Mouse (Mus musculus): Measurements from ENCODE around the gene Pcsk5. TPM values are rescaled to one million over a fixed set of nuclear protein-coding genes. Genes with fewer than 3 reads are reported as not detected.

The Pcsk5 gene
- polyA plus RNA-seq, 1 experiment from 2014 or later = 21.1 TPM

DNA sequence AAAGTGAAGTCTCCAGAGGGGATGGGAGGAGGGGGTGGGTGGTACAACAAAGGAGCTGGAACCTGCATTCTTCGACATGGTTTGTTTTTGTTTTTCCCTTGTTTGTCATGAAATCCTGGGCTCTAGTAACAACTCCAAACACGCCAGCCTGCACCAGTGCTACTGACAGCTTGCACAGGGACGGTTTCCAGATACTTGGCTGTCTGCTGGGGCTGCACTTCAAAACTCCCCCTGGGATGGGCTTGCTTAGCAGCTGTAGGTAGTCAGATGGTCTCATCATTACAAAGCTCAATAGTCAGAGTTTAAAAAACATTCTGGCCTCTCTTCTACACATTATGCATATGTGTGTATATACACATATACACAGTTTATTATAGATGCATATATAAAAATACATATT lies 234.1 kb downstream of the Pcsk5 start:
- H3K4me3 ChIP-seq (ENCODE audit: low read depth, low read length) = no peak overlapping the region
- no peaks in the 10 kb centered on the region for H3K9me3 ChIP-seq (ENCODE audit: control insufficient read depth)
- peaks cover 7% of the 10 kb centered on the region for H3K36me3 ChIP-seq (ENCODE audit: control insufficient read depth, insufficient read depth)
- ATAC-seq = no peak
- no peak for TF ChIP-seq CTCF (IDR thresholded peaks at IDR 0.05; ENCODE audit: low read depth)
- 57% methylated on average over 3 of the region's 3 CpGs for WGBS
- no peak overlapping the region for H3K4me2 ChIP-seq (replicated peaks; ENCODE audit: low read depth)
- no peak overlapping the region for H3K9ac ChIP-seq (ENCODE audit: low read depth, low read length)
- no peaks in the 10 kb centered on the region for H3K27me3 ChIP-seq (replicated peaks; ENCODE audit: control insufficient read depth, insufficient read depth, low read length)
- H3K27ac ChIP-seq (ENCODE audit: low read depth, low read length) = no peak overlapping the region
- H3K4me1 ChIP-seq (replicated peaks; ENCODE audit: control insufficient read depth, insufficient read depth, low read length) = no peaks in the 10 kb centered on the region

DNA sequence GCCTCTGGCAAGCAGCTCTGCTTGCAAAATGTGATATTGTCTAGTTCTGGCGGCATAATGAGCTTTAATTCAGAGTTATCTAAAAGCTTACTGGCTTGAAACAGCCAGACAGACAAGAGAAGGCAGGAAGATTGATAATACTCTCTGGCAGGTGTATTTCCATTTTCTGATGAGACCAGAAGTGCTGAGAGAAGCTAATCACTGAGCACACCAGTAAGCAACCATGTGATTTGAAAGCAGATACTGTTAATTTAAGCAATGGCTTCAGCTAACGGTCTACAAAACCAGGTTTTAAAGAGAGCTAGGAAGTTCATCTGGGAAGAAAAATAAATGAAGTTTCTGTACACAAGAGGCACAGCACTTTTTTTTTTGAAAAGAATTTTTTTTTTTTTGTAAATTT lies 237.1 kb downstream of the Pcsk5 start:
- 64% methylated on average over 2 of the region's 2 CpGs for WGBS
- no peak overlapping the region for H3K4me3 ChIP-seq (ENCODE audit: low read depth, low read length)
- ATAC-seq = no peak
- H3K4me1 ChIP-seq (replicated peaks; ENCODE audit: control insufficient read depth, insufficient read depth, low read length) = no peaks in the 10 kb centered on the region
- no peaks in the 10 kb centered on the region for H3K9me3 ChIP-seq (ENCODE audit: control insufficient read depth)
- H3K27me3 ChIP-seq (replicated peaks; ENCODE audit: control insufficient read depth, insufficient read depth, low read length) = no peaks in the 10 kb centered on the region
- no peak overlapping the region for H3K27ac ChIP-seq (ENCODE audit: low read depth, low read length)
- H3K4me2 ChIP-seq (replicated peaks; ENCODE audit: low read depth) = no peak overlapping the region
- TF ChIP-seq CTCF (IDR thresholded peaks at IDR 0.05; ENCODE audit: low read depth) = no peak
- peaks cover 7% of the 10 kb centered on the region for H3K36me3 ChIP-seq (ENCODE audit: control insufficient read depth, insufficient read depth)
- H3K9ac ChIP-seq (ENCODE audit: low read depth, low read length) = no peak overlapping the region

DNA sequence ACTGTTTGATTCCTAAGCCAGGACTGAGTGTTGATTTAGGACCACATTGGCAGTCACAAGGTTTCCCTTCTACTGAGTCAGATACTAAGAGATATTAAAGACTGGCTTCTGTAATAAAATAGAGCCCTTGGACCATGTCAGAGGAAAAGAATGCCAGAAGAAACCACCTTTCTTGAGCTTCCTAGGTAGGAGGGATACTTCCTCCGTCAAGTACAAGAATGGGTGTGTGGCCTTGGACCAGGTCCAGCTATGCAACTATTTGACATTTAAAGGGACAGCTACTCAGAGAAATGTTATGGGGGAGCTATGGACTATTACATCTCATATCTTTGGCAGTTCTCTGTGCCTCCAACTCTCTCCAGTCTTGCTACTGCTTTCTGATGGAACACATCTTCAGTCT lies 244.6 kb downstream of the Pcsk5 start:
- H3K9me3 ChIP-seq (ENCODE audit: control insufficient read depth) = no peaks in the 10 kb centered on the region
- H3K4me3 ChIP-seq (ENCODE audit: low read depth, low read length) = no peak overlapping the region
- no peak overlapping the region for H3K4me2 ChIP-seq (replicated peaks; ENCODE audit: low read depth)
- ATAC-seq = no peak
- H3K27ac ChIP-seq (ENCODE audit: low read depth, low read length) = no peak overlapping the region
- TF ChIP-seq CTCF (IDR thresholded peaks at IDR 0.05; ENCODE audit: low read depth) = no peak
- no peaks in the 10 kb centered on the region for H3K27me3 ChIP-seq (replicated peaks; ENCODE audit: control insufficient read depth, insufficient read depth, low read length)
- no peak overlapping the region for H3K9ac ChIP-seq (ENCODE audit: low read depth, low read length)
- no peaks in the 10 kb centered on the region for H3K4me1 ChIP-seq (replicated peaks; ENCODE audit: control insufficient read depth, insufficient read depth, low read length)
- 10% methylated on average over 1 of the region's 1 CpGs for WGBS
- H3K36me3 ChIP-seq (ENCODE audit: control insufficient read depth, insufficient read depth) = peaks cover 10% of the 10 kb centered on the region; the same call in 1 of the 2 replicates

DNA sequence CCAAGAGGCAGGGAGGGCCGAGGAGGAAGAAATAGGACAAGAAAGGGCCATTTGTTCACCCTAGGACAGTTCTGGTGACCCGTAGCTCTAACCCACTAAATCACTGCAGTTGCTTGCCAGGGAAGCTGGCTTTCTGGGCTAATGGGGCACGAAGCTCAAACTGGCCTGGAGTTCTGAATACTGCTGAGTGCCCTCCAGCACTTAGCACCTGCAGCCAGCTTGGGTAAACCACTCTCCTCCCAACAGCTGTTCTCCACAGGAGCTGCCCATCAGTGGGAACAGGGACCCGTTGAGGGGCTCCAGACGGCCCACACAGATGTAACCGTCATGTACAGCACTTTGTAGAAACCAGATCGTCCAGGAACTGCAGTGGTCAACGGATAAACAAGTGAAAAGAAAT lies 246.1 kb downstream of the Pcsk5 start:
- no peaks in the 10 kb centered on the region for H3K4me1 ChIP-seq (replicated peaks; ENCODE audit: control insufficient read depth, insufficient read depth, low read length)
- H3K36me3 ChIP-seq (ENCODE audit: control insufficient read depth, insufficient read depth) = peaks cover 10% of the 10 kb centered on the region; the same call in 1 of the 2 replicates
- ATAC-seq = no peak
- H3K9me3 ChIP-seq (ENCODE audit: control insufficient read depth) = no peaks in the 10 kb centered on the region
- 49% methylated on average over 8 of the region's 8 CpGs for WGBS
- no peak for TF ChIP-seq CTCF (IDR thresholded peaks at IDR 0.05; ENCODE audit: low read depth)
- H3K27me3 ChIP-seq (replicated peaks; ENCODE audit: control insufficient read depth, insufficient read depth, low read length) = no peaks in the 10 kb centered on the region
- H3K4me2 ChIP-seq (replicated peaks; ENCODE audit: low read depth) = no peak overlapping the region
- H3K4me3 ChIP-seq (ENCODE audit: low read depth, low read length) = no peak overlapping the region
- H3K9ac ChIP-seq (ENCODE audit: low read depth, low read length) = no peak overlapping the region
- no peak overlapping the region for H3K27ac ChIP-seq (ENCODE audit: low read depth, low read length)

DNA sequence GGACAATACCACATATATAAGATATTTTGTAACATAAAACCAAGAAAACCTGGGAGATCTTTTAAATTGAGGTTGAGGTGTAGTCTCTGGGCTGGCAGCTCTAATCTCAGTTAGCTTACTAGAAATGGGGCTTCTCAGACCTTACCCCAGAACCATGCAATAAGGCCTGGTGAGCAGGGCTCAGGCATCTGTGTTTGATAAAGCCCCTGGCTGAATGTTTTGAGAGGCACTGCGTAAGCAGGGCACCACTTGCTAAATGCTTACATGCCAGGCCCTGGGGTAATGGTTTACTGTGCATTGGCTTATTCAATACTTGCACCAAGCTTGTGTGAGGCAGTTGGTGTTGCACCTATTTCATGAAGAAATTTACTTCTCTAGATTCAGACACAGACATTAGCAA lies 247.1 kb downstream of the Pcsk5 start:
- Histone ChIP-seq H3K4me3 (ENCODE audit: low read depth, low read length) (no peak overlapping the region), H3K27me3 (replicated peaks; ENCODE audit: control insufficient read depth, insufficient read depth, low read length) (no peaks in the 10 kb centered on the region), H3K9ac (ENCODE audit: low read depth, low read length) (no peak overlapping the region), H3K9me3 (ENCODE audit: control insufficient read depth) (no peaks in the 10 kb centered on the region), H3K27ac (ENCODE audit: low read depth, low read length) (no peak overlapping the region), H3K4me1 (replicated peaks; ENCODE audit: control insufficient read depth, insufficient read depth, low read length) (no peaks in the 10 kb centered on the region), H3K36me3 (ENCODE audit: control insufficient read depth, insufficient read depth) (peaks cover 17% of the 10 kb centered on the region), H3K4me2 (replicated peaks; ENCODE audit: low read depth) (no peak overlapping the region)
- no peak for ATAC-seq
- no peak for TF ChIP-seq CTCF (IDR thresholded peaks at IDR 0.05; ENCODE audit: low read depth)
- WGBS = 90% methylated on average over 1 of the region's 1 CpGs

DNA sequence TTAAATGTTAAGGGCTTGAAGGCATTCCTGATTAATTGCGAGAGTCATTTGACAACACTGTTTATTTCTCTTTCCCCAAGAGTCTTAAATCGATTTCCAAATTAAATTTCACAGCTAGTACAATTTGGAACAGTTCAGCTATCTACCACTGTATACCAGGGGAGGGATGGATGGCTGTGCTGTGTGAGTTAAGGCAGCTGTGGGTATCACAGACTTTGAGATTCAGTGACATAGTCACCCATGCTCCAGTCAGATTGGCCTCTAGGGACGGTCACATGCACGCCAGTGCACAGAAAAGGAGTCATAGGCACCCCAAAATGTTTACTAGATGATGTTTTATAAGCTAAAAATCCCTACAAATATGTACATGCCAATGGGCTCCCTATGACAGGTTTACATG lies 260.0 kb downstream of the Pcsk5 start:
- H3K9me3 ChIP-seq (ENCODE audit: control insufficient read depth) = no peaks in the 10 kb centered on the region
- no peak for TF ChIP-seq CTCF (IDR thresholded peaks at IDR 0.05; ENCODE audit: low read depth)
- 83% methylated on average over 4 of the region's 4 CpGs for WGBS
- no peak overlapping the region for H3K27ac ChIP-seq (ENCODE audit: low read depth, low read length)
- peaks cover 18% of the 10 kb centered on the region for H3K36me3 ChIP-seq (ENCODE audit: control insufficient read depth, insufficient read depth)
- no peak overlapping the region for H3K4me2 ChIP-seq (replicated peaks; ENCODE audit: low read depth)
- H3K9ac ChIP-seq (ENCODE audit: low read depth, low read length) = no peak overlapping the region
- no peak overlapping the region for H3K4me3 ChIP-seq (ENCODE audit: low read depth, low read length)
- H3K4me1 ChIP-seq (replicated peaks; ENCODE audit: control insufficient read depth, insufficient read depth, low read length) = no peaks in the 10 kb centered on the region
- ATAC-seq = no peak
- H3K27me3 ChIP-seq (replicated peaks; ENCODE audit: control insufficient read depth, insufficient read depth, low read length) = no peaks in the 10 kb centered on the region

DNA sequence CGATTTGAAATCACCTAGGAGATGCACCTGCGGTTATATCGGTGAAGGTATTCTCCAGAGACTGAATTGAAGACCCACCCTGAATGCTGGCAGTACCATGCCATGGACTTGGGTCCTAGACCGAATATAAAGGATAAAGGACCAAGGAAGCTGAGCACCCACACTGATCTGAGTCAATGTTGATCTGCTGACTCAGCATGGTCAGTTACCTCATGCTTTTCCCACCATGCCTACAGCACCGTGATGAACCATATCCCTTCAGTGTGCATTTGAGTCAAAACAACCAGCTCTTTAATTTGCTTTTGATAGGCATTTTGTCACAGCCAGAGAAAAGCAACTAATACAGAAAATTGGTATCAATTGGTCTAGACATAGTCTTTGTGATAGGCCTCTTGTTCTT lies 262.9 kb downstream of the Pcsk5 start:
- 97% methylated on average over 5 of the region's 5 CpGs for WGBS
- no peak for TF ChIP-seq CTCF (IDR thresholded peaks at IDR 0.05; ENCODE audit: low read depth)
- Histone ChIP-seq H3K4me2 (replicated peaks; ENCODE audit: low read depth) (no peak overlapping the region), H3K9me3 (ENCODE audit: control insufficient read depth) (no peaks in the 10 kb centered on the region), H3K4me1 (replicated peaks; ENCODE audit: control insufficient read depth, insufficient read depth, low read length) (no peaks in the 10 kb centered on the region), H3K36me3 (ENCODE audit: control insufficient read depth, insufficient read depth) (peaks cover 25% of the 10 kb centered on the region), H3K27ac (ENCODE audit: low read depth, low read length) (no peak overlapping the region), H3K4me3 (ENCODE audit: low read depth, low read length) (no peak overlapping the region), H3K27me3 (replicated peaks; ENCODE audit: control insufficient read depth, insufficient read depth, low read length) (no peaks in the 10 kb centered on the region), H3K9ac (ENCODE audit: low read depth, low read length) (no peak overlapping the region)
- ATAC-seq = no peak

Data from intestine, postnatal 0 days (tissue).